In genomic region chr2:39399523-39399922, GRCm38 (mm10) we compare ENCODE assay signal across 14 mouse cellular contexts.
DNase-seq lines count a peak whose midpoint lies in the region; ATAC-seq and TF ChIP-seq lines count a peak whose summit lies in the region.
"Had no signal": no experiment of that assay in that cellular context is flagged by ENCODE, and none has a peak within 500 bp of the region (broad histone marks: within the 10 kb centered on the region; RNA-seq: fewer than 3 reads in every experiment).

No protein-coding gene starts in this region.

- H3K36me3 ChIP-seq in hindbrain, postnatal 0 days (ENCODE audit: insufficient read depth, low read length), result no peaks in the 10 kb centered on the region
- no peaks in the 10 kb centered on the region for H3K36me3 ChIP-seq in hindbrain, embryonic 16.5 days (ENCODE audit: control insufficient read depth, insufficient read depth, low read length)
- no peaks in the 10 kb centered on the region for H3K36me3 ChIP-seq in midbrain, postnatal 0 days (ENCODE audit: insufficient read depth, low read length)
- H3K36me3 ChIP-seq in midbrain, embryonic 16.5 days (ENCODE audit: control insufficient read depth, insufficient read depth, low read length), result no peaks in the 10 kb centered on the region
- H3K36me3 ChIP-seq: embryonic facial prominence, embryonic 13.5 days; limb, embryonic 13.5 days; lung, embryonic 15.5 days had no signal

- ATAC-seq in hindbrain, postnatal 0 days, result 0 out of 2 replicates have a peak, but pooled peaks have one; percentile 59
- ATAC-seq in hindbrain, embryonic 16.5 days, result no peak
- ATAC-seq in midbrain, postnatal 0 days (ENCODE audit: low FRiP score), result no peak
- no peak for ATAC-seq in midbrain, embryonic 16.5 days
- ATAC-seq: forebrain, embryonic 13.5 days had no signal

- peak; percentile 44 for TF ChIP-seq CTCF in hindbrain, postnatal 0 days (IDR thresholded peaks at IDR 0.05; ENCODE audit: low read depth)
- peak; percentile 26; the same call in 1 of the 2 replicates for TF ChIP-seq CTCF in midbrain, postnatal 0 days (IDR thresholded peaks at IDR 0.05)

- DNase-seq in hindbrain, postnatal 0 days (ENCODE audit: low spot score), result peak; percentile 8
- DNase-seq in midbrain, postnatal 0 days (ENCODE audit: low spot score), result peak; percentile 17
- peak; percentile 40 for DNase-seq in R1 (ENCODE audit: low read depth, low spot score)
- DNase-seq in MN1 (ENCODE audit: low spot score), result no peak
- DNase-seq in adrenal gland, postnatal 14 days, result no peak
- DNase-seq: cerebellum, adult 18-20 months; gastrocnemius, adult 2 months had no signal

- no peaks in the 10 kb centered on the region for H3K27me3 ChIP-seq in hindbrain, postnatal 0 days (ENCODE audit: insufficient read depth, low read length)
- no peaks in the 10 kb centered on the region for H3K27me3 ChIP-seq in hindbrain, embryonic 16.5 days (replicated peaks; ENCODE audit: control insufficient read depth, insufficient read depth, low read length)
- H3K27me3 ChIP-seq in midbrain, postnatal 0 days (ENCODE audit: insufficient read depth, low read length), result no peaks in the 10 kb centered on the region
- no peaks in the 10 kb centered on the region for H3K27me3 ChIP-seq in midbrain, embryonic 16.5 days (ENCODE audit: control insufficient read depth, insufficient read depth, low read depth, low read length)
- H3K27me3 ChIP-seq: embryonic facial prominence, embryonic 13.5 days; forebrain, embryonic 13.5 days; limb, embryonic 13.5 days; lung, embryonic 15.5 days; megakaryocyte, embryonic 14.5 days had no signal

- no peak overlapping the region for H3K4me2 ChIP-seq in hindbrain, postnatal 0 days (ENCODE audit: low read depth, low read length)
- no peak overlapping the region for H3K4me2 ChIP-seq in hindbrain, embryonic 16.5 days (ENCODE audit: low read length)
- H3K4me2 ChIP-seq in midbrain, postnatal 0 days (ENCODE audit: low read depth, low read length, poor library complexity, severe bottlenecking), result no peak overlapping the region
- H3K4me2 ChIP-seq in midbrain, embryonic 16.5 days (ENCODE audit: low read length), result no peak overlapping the region
- H3K4me2 ChIP-seq: embryonic facial prominence, embryonic 13.5 days; forebrain, embryonic 13.5 days; limb, embryonic 13.5 days; lung, embryonic 15.5 days had no signal

- H3K4me3 ChIP-seq in hindbrain, postnatal 0 days (ENCODE audit: low read length), result no peak overlapping the region
- no peak overlapping the region for H3K4me3 ChIP-seq in hindbrain, embryonic 16.5 days (ENCODE audit: low read length)
- no peak overlapping the region for H3K4me3 ChIP-seq in midbrain, postnatal 0 days (ENCODE audit: low read depth, low read length)
- no peak overlapping the region for H3K4me3 ChIP-seq in midbrain, embryonic 16.5 days (ENCODE audit: low read depth, low read length)
- H3K4me3 ChIP-seq: embryonic facial prominence, embryonic 13.5 days; forebrain, embryonic 13.5 days; gastrocnemius, adult 2 months; limb, embryonic 13.5 days; lung, embryonic 15.5 days; megakaryocyte, embryonic 14.5 days had no signal

- no peak overlapping the region for H3K9ac ChIP-seq in hindbrain, postnatal 0 days (replicated peaks; ENCODE audit: low read length)
- H3K9ac ChIP-seq in hindbrain, embryonic 16.5 days (ENCODE audit: low read depth, low read length), result no peak overlapping the region
- no peak overlapping the region for H3K9ac ChIP-seq in midbrain, postnatal 0 days (replicated peaks; ENCODE audit: low read length, poor library complexity, severe bottlenecking)
- H3K9ac ChIP-seq in midbrain, embryonic 16.5 days (ENCODE audit: low read depth, low read length), result no peak overlapping the region
- H3K9ac ChIP-seq: embryonic facial prominence, embryonic 13.5 days; forebrain, embryonic 13.5 days; limb, embryonic 13.5 days; lung, embryonic 15.5 days had no signal

- H3K27ac ChIP-seq in hindbrain, postnatal 0 days, result no peak overlapping the region
- H3K27ac ChIP-seq in hindbrain, embryonic 16.5 days (ENCODE audit: low read depth, low read length), result no peak overlapping the region
- H3K27ac ChIP-seq in midbrain, postnatal 0 days (ENCODE audit: low read depth, low read length), result no peak overlapping the region
- no peak overlapping the region for H3K27ac ChIP-seq in midbrain, embryonic 16.5 days (ENCODE audit: low read length)
- H3K27ac ChIP-seq: embryonic facial prominence, embryonic 13.5 days; forebrain, embryonic 13.5 days; gastrocnemius, adult 2 months; limb, embryonic 13.5 days; lung, embryonic 15.5 days had no signal

- H3K4me1 ChIP-seq in hindbrain, postnatal 0 days (ENCODE audit: insufficient read depth, low read length), result no peaks in the 10 kb centered on the region
- no peaks in the 10 kb centered on the region for H3K4me1 ChIP-seq in hindbrain, embryonic 16.5 days (ENCODE audit: control insufficient read depth, insufficient read depth, low read depth, low read length)
- no peaks in the 10 kb centered on the region for H3K4me1 ChIP-seq in midbrain, postnatal 0 days (ENCODE audit: insufficient read depth, low read length)
- H3K4me1 ChIP-seq in midbrain, embryonic 16.5 days (ENCODE audit: control insufficient read depth, insufficient read depth, low read length), result no peaks in the 10 kb centered on the region
- H3K4me1 ChIP-seq: embryonic facial prominence, embryonic 13.5 days; forebrain, embryonic 13.5 days; limb, embryonic 13.5 days; lung, embryonic 15.5 days; megakaryocyte, embryonic 14.5 days had no signal

- WGBS in hindbrain, postnatal 0 days, result 72% methylated on average over 2 of the region's 2 CpGs
- WGBS in hindbrain, embryonic 16.5 days, result 71% methylated on average over 2 of the region's 2 CpGs
- 76% methylated on average over 2 of the region's 2 CpGs for WGBS in midbrain, postnatal 0 days
- WGBS in midbrain, embryonic 16.5 days, result 78% methylated on average over 2 of the region's 2 CpGs

- no peaks in the 10 kb centered on the region for H3K9me3 ChIP-seq in hindbrain, postnatal 0 days (ENCODE audit: low read length)
- H3K9me3 ChIP-seq in hindbrain, embryonic 16.5 days (ENCODE audit: control insufficient read depth, low read length), result no peaks in the 10 kb centered on the region
- H3K9me3 ChIP-seq in midbrain, postnatal 0 days (ENCODE audit: low read length), result no peaks in the 10 kb centered on the region
- H3K9me3 ChIP-seq in midbrain, embryonic 16.5 days (replicated peaks; ENCODE audit: control insufficient read depth, low read length, poor library complexity, severe bottlenecking), result no peaks in the 10 kb centered on the region
- H3K9me3 ChIP-seq: embryonic facial prominence, embryonic 13.5 days; forebrain, embryonic 13.5 days; limb, embryonic 13.5 days; lung, embryonic 15.5 days; megakaryocyte, embryonic 14.5 days had no signal

Comparison
In these comparisons a context has a peak if more than half of its experiments do, and no peak if none do; other contexts are left out.
1. DNase-seq: peak in hindbrain, postnatal 0 days (single experiment), midbrain, postnatal 0 days (single experiment) and R1 (single experiment); none in MN1 (single experiment) and adrenal gland, postnatal 14 days (single experiment).